Mouse (Mus musculus): ENCODE results near the gene Ap1m2. TPM values are rescaled to one million over a fixed set of nuclear protein-coding genes. Genes with fewer than 3 reads are reported as not detected.
"Not testable (repeated sequence)": the region's sequence is repeated elsewhere in the genome, so short reads cannot be mapped to it uniquely, and the experiment has no call there.

Gene Ap1m2
- polyA plus RNA-seq, 1 experiment: not detected

DNA sequence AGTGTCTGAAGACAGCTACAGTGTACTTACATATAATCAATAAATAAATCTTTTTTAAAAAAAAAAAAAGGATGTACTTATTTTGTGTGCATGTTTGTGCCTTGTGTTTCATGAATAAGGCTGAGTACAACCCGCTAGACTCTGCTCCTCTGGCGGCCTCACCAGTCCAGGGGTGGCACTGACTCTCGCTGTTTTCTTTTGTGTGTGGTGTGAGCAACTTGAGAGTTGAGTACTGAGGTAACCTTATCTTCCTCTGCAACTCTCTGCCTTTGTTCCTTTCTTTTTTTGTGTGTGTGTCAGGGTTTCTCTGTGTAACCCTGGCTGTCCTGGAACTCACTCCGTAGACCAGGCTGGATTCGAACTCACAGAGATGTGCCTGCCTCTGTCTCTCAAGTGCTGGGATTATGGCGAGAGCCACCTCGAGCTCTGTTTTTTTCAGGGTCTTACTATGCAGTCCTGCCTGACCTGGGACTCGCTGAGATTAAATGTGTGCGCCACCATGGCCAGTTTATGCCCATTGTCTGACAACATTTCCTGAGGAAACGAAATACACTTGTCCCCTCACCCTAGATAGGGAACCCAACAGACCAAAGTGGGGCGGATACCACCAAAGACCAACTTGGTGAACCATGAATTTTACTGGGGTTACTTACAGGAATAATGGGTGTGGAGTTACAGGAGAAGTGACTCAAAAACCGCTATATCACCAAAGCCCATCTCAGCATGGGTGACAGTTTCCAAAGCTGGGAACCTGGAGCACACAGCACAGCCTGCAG lies 19.4 kb upstream of the Ap1m2 start:
- 88% methylated on average over 12 of the region's 12 CpGs for WGBS
- no peak overlapping the region for H3K27ac ChIP-seq (ENCODE audit: insufficient read depth, low read depth, low read length)

GRCm38 (mm10) chr9:21329699-21330289 lies 17.7 kb upstream of the Ap1m2 start:
- Histone ChIP-seq H3K27ac (ENCODE audit: insufficient read depth, low read depth, low read length) (no peak overlapping the region), H3K4me1 (ENCODE audit: control insufficient read depth, insufficient read depth, low read length) (peaks cover 15% of the 10 kb centered on the region), H3K4me3 (ENCODE audit: insufficient read depth, low read depth, low read length) (no peak overlapping the region)
- TF ChIP-seq CTCF (IDR thresholded peaks at IDR 0.05; ENCODE audit: insufficient read depth, low read depth, low read length) (no peak), POLR2A (IDR thresholded peaks at IDR 0.05; ENCODE audit: insufficient read depth, low read depth, low read length) (no peak)
- 92% methylated on average over 10 of the region's 10 CpGs for WGBS

More for the DNA sequence above, 19.4 kb upstream of the Ap1m2 start:
- Histone ChIP-seq H3K4me3 (ENCODE audit: insufficient read depth, low read depth, low read length) (no peak overlapping the region), H3K4me1 (ENCODE audit: control insufficient read depth, insufficient read depth, low read length) (peaks cover 15% of the 10 kb centered on the region)
- TF ChIP-seq CTCF (IDR thresholded peaks at IDR 0.05; ENCODE audit: insufficient read depth, low read depth, low read length) (no peak), POLR2A (IDR thresholded peaks at IDR 0.05; ENCODE audit: insufficient read depth, low read depth, low read length) (no peak)

DNA sequence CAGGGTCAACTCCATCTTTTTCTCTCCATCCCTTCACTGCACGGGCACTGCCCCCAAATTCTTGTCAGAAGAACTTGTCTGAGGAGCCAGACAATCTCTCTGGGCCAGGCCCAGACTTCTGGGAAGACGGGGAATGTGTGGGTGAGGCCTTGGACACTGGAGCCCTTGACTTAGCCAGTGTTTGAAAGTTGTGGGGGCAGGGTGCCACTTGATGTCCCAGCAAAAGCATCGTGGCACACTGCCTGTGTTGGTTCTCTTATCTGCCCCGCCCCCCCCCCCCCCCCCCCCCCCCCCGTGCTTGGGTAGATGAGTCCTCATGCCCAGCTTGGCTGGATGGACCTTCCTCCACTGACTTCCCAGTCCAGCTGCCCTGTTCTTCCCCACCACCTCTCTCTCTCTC lies 16.9 kb upstream of the Ap1m2 start:
- H3K27ac ChIP-seq (ENCODE audit: insufficient read depth, low read depth, low read length): no peak overlapping the region
- WGBS: 55% methylated on average over 3 of the region's 5 CpGs
- no peak overlapping the region for H3K4me3 ChIP-seq (ENCODE audit: insufficient read depth, low read depth, low read length)
- H3K4me1 ChIP-seq (ENCODE audit: control insufficient read depth, insufficient read depth, low read length): peaks cover 15% of the 10 kb centered on the region
- TF ChIP-seq POLR2A (IDR thresholded peaks at IDR 0.05; ENCODE audit: insufficient read depth, low read depth, low read length) (no peak), CTCF (IDR thresholded peaks at IDR 0.05; ENCODE audit: insufficient read depth, low read depth, low read length) (no peak)

DNA sequence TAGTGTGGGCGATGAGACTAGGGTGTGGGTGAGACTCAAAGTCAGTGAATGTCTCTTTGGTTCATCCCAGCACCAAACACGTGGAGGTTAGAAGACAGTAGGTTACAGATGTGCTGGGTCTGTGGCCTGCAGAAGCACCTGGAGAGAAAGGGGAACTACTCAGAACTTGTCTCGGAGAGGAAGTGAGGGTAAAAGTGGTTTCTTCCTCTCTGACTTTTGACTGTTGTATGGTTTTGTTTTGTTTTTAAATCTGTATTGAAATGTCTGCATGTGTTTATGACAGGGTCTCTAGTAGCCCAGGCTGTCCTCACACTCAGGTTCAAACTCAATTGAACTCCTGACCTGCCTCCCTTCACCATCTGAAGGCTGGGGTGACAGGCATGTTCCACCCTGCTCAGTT lies 15.9 kb upstream of the Ap1m2 start:
- TF ChIP-seq CTCF (IDR thresholded peaks at IDR 0.05; ENCODE audit: insufficient read depth, low read depth, low read length) (no peak), POLR2A (IDR thresholded peaks at IDR 0.05; ENCODE audit: insufficient read depth, low read depth, low read length) (no peak)
- 63% methylated on average over 3 of the region's 3 CpGs for WGBS
- Histone ChIP-seq H3K4me1 (ENCODE audit: control insufficient read depth, insufficient read depth, low read length) (peaks cover 15% of the 10 kb centered on the region), H3K4me3 (ENCODE audit: insufficient read depth, low read depth, low read length) (no peak overlapping the region), H3K27ac (ENCODE audit: insufficient read depth, low read depth, low read length) (no peak overlapping the region)

DNA sequence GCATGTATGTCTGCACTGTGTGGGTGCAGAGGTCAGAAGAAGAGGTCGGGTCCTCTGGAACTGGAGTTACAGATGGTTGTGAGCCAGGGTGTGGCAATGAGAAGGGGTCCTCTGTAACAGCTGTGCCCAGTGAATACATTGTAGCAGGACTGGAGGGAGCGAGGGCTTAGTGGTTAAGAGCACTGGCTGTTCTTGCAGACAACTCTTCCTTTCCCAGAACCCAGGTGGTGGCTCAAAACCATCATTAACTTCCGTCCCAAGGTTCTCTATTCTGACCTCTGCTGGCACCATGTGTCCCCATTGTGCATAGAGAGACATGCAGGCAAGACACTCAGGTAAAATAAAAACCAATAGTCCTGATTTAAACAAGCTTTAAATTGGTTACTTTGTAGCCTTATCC lies 15.4 kb upstream of the Ap1m2 start:
- WGBS: 66% methylated on average over 3 of the region's 3 CpGs
- no peak for TF ChIP-seq CTCF (IDR thresholded peaks at IDR 0.05; ENCODE audit: insufficient read depth, low read depth, low read length)
- TF ChIP-seq POLR2A (IDR thresholded peaks at IDR 0.05; ENCODE audit: insufficient read depth, low read depth, low read length): no peak
- H3K27ac ChIP-seq (ENCODE audit: insufficient read depth, low read depth, low read length): no peak overlapping the region

DNA sequence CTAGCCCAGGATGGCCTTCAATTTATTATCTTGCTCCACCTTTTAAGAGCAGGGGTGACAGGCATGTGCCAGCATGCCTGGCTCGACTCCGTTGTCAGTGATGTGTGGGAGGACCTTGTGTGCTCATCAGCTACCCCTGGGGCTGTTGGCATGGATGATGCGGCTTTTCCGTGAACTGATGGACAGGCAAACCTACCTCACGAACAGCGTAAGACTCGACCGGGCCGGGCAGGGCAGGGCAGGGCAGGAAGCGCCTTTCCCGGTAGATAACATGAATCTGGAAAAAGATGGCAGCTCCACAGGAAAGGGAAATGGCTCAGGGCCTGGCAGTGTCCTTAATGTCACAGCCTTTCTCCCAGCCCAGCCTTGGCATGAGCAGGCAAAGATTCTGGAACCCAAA lies 12.1 kb upstream of the Ap1m2 start:
- H3K4me1 ChIP-seq (ENCODE audit: control insufficient read depth, insufficient read depth, low read length): peaks cover 16% of the 10 kb centered on the region
- TF ChIP-seq CTCF (IDR thresholded peaks at IDR 0.05; ENCODE audit: insufficient read depth, low read depth, low read length) (no peak), POLR2A (IDR thresholded peaks at IDR 0.05; ENCODE audit: insufficient read depth, low read depth, low read length) (no peak)
- no peak overlapping the region for H3K27ac ChIP-seq (ENCODE audit: insufficient read depth, low read depth, low read length)
- 95% methylated on average over 11 of the region's 11 CpGs for WGBS
- H3K4me3 ChIP-seq (ENCODE audit: insufficient read depth, low read depth, low read length): no peak overlapping the region

More for the DNA sequence above, 15.4 kb upstream of the Ap1m2 start:
- peaks cover 11% of the 10 kb centered on the region for H3K4me1 ChIP-seq (ENCODE audit: control insufficient read depth, insufficient read depth, low read length)
- no peak overlapping the region for H3K4me3 ChIP-seq (ENCODE audit: insufficient read depth, low read depth, low read length)

GRCm38 (mm10) chr9:21322917-21323297 lies 10.8 kb upstream of the Ap1m2 start:
- WGBS: 87% methylated on average over 8 of the region's 8 CpGs
- peaks cover 13% of the 10 kb centered on the region for H3K4me1 ChIP-seq (ENCODE audit: control insufficient read depth, insufficient read depth, low read length)
- H3K27ac ChIP-seq (ENCODE audit: insufficient read depth, low read depth, low read length); H3K4me3 ChIP-seq (ENCODE audit: insufficient read depth, low read depth, low read length): not testable (repeated sequence)

DNA sequence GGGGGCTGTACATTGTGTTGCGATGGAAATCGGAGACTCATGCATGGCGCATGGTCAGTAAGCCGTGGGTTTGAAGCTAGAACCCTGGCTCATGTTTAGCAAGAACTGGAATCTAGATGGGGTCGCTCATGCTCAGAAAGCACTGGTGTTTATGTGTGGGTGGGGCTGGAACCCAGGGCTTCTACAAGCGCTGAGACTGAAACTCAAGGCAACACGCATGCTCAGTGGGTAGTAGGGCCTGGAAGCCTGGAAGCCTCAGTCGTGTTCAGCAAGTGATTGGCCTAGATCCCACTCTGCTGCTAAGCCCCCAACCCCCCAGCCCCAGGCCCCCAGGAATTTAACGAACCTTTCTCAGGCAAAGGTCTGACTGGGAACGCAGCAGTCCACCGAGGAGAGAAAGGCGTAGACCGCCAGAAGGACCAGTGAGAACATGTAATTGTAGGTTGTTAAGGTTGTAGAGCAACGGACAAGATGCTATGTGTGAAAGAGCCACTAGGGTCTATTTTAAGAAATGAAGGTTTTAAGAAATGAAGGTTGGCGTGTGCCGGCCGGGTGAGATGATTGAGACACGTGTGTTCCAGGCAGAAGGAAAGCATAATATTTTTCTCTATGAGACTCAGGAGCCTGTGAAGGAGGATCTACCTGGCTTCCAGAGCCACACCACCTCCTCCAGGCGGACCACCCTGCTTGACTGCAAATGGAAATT lies 10.2 kb upstream of the Ap1m2 start:
- TF ChIP-seq CTCF (IDR thresholded peaks at IDR 0.05; ENCODE audit: insufficient read depth, low read depth, low read length) (no peak), POLR2A (IDR thresholded peaks at IDR 0.05; ENCODE audit: insufficient read depth, low read depth, low read length) (no peak)
- Histone ChIP-seq H3K4me3 (ENCODE audit: insufficient read depth, low read depth, low read length) (peak overlapping the region; percentile 15; the same call in 1 of the 2 replicates), H3K4me1 (ENCODE audit: control insufficient read depth, insufficient read depth, low read length) (peaks cover 13% of the 10 kb centered on the region), H3K27ac (ENCODE audit: insufficient read depth, low read depth, low read length) (no peak overlapping the region)
- 43% methylated on average over 19 of the region's 19 CpGs for WGBS

DNA sequence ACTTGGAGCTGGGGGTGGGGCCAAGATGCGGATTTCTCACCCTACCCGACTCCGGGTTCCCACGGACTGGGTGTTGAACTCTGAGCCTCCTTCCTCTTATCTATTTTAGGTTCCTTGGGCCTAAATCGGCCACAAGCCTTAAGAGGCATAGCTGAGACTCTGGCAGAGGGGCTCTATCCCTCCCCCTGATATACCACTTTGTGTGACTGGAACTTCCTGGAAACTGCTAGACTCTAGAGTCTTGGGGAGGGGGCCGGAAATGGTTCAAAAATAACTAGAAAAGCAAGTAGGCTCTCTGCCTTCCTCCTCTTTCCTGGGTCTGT lies 9.3 kb upstream of the Ap1m2 start:
- Histone ChIP-seq H3K4me3 (ENCODE audit: insufficient read depth, low read depth, low read length) (peak overlapping the region; percentile 76), H3K27ac (ENCODE audit: insufficient read depth, low read depth, low read length) (no peak overlapping the region; the same call in 1 of the 2 replicates), H3K4me1 (ENCODE audit: control insufficient read depth, insufficient read depth, low read length) (peaks cover 10% of the 10 kb centered on the region)
- 10% methylated on average over 6 of the region's 6 CpGs for WGBS
- TF ChIP-seq POLR2A (IDR thresholded peaks at IDR 0.05; ENCODE audit: insufficient read depth, low read depth, low read length): no peak
- TF ChIP-seq CTCF (IDR thresholded peaks at IDR 0.05; ENCODE audit: insufficient read depth, low read depth, low read length): no peak

Measured in olfactory bulb, adult 2 months (tissue).